Mouse (Mus musculus) spleen, adult 2 months (tissue): ENCODE measurements around the gene Ccdc63. TPM values are rescaled to one million over a fixed set of nuclear protein-coding genes. Genes with fewer than 3 reads are reported as not detected.

ENCODE experiments used
- DNase-seq, 2 experiments: peaks; one replicate each; pipeline versions ENCODE4 v3.0.0 to v3.0.0-alpha.2; 2012 to 2021; ENCODE audit warnings: low spot score in 2 of 2, low read depth in 1 of 2
- H3K27ac ChIP-seq: fragments of 200-500 bp; 2 replicates; pipeline ENCODE4 v1.5.1; 2012; ENCODE audit warnings: low read length, inconsistent platforms; ENCODE audit not compliant: insufficient read depth
- H3K27me3 ChIP-seq: fragments of 200-500 bp; 2 replicates; pipeline ENCODE4 v1.6.1; 2012; ENCODE audit warnings: mild to moderate bottlenecking, moderate library complexity, low read length, inconsistent platforms; ENCODE audit not compliant: control insufficient read depth, insufficient read depth
- H3K36me3 ChIP-seq: fragments of 200-500 bp; 2 replicates; pipeline ENCODE4 v1.6.1; 2012; ENCODE audit warnings: mild to moderate bottlenecking, low read length, inconsistent platforms; ENCODE audit not compliant: control insufficient read depth, insufficient read depth
- H3K4me1 ChIP-seq: fragments of 200-500 bp; 2 replicates; pipeline ENCODE4 v1.6.1; 2011; ENCODE audit warnings: inconsistent platforms; ENCODE audit not compliant: control insufficient read depth, insufficient read depth, insufficient read length
- H3K4me3 ChIP-seq: fragments of 200-500 bp; 2 replicates; pipeline ENCODE4 v1.5.1; 2011; ENCODE audit warnings: mild to moderate bottlenecking, inconsistent platforms; ENCODE audit not compliant: insufficient read depth, insufficient read length; ENCODE audit errors: extremely low read depth
- CTCF ChIP-seq: fragments of 200-500 bp; IDR thresholded peaks from 2 replicates; pipeline ENCODE4 v1.5.1; 2011; ENCODE audit warnings: mild to moderate bottlenecking, inconsistent platforms; ENCODE audit not compliant: insufficient read depth, insufficient read length, insufficient replicate concordance; ENCODE audit errors: extremely low read depth
- POLR2A ChIP-seq: fragments of 200-500 bp; IDR thresholded peaks from 2 replicates; pipeline ENCODE4 v1.6.1; 2011; ENCODE audit warnings: low read depth, low read length, inconsistent platforms
- whole genome bisulfite sequencing: fragments of 180-500 bp; shearing (Covaris S2); methylation state at CpG from one replicate; pipeline ENCODE4 v1.1.7; 2018; 5-methylcytosine and 5-hydroxymethylcytosine counted together
- polyA plus RNA-seq: library from polyadenylated mRNA; depleted of rRNA; stranded (reverse); fragments of >200 nt; gene quantifications from 2 replicates; pipeline ENCODE4 v1.2.3, GENCODE M21; 2012

The Ccdc63 gene
- polyA plus RNA-seq, 1 experiment = 0.16 TPM

GRCm38 (mm10) chr5:122085291-122085690, 55.3 kb downstream of the Ccdc63 start:
- H3K4me3 ChIP-seq = no peak overlapping the region
- no peaks in the 10 kb centered on the region for H3K4me1 ChIP-seq
- DNase-seq = no peak
- no peaks in the 10 kb centered on the region for H3K27me3 ChIP-seq
- no peak for TF ChIP-seq POLR2A
- TF ChIP-seq CTCF = no peak
- H3K27ac ChIP-seq = no peak overlapping the region
- 70% methylated on average over 7 of the region's 7 CpGs for WGBS
- H3K36me3 ChIP-seq = no peaks in the 10 kb centered on the region

GRCm38 (mm10) chr5:122084470-122084869, 56.2 kb downstream of the Ccdc63 start:
- Histone ChIP-seq H3K27me3 (no peaks in the 10 kb centered on the region), H3K4me3 (no peak overlapping the region), H3K4me1 (no peaks in the 10 kb centered on the region), H3K36me3 (no peaks in the 10 kb centered on the region), H3K27ac (no peak overlapping the region)
- TF ChIP-seq CTCF = no peak
- no peak for DNase-seq
- 69% methylated on average over 3 of the region's 3 CpGs for WGBS

- no peaks in the 10 kb centered on the region for H3K36me3 ChIP-seq
- H3K4me1 ChIP-seq = no peaks in the 10 kb centered on the region
- TF ChIP-seq CTCF (no peak), POLR2A (no peak)
- WGBS = 86% methylated on average over 2 of the region's 2 CpGs
- DNase-seq = no peak
- no peaks in the 10 kb centered on the region for H3K27me3 ChIP-seq
- no peak overlapping the region for H3K4me3 ChIP-seq
- no peak overlapping the region for H3K27ac ChIP-seq
Observed at GRCm38 (mm10) chr5:122083282-122083681, 57.3 kb downstream of the Ccdc63 start.

- Histone ChIP-seq H3K4me3 (no peak overlapping the region), H3K36me3 (no peaks in the 10 kb centered on the region), H3K27me3 (no peaks in the 10 kb centered on the region), H3K27ac (no peak overlapping the region), H3K4me1 (no peaks in the 10 kb centered on the region)
- 87% methylated on average over 13 of the region's 13 CpGs for WGBS
- TF ChIP-seq CTCF = no peak
- TF ChIP-seq POLR2A = no peak
- no peak for DNase-seq
Observed at GRCm38 (mm10) chr5:122081471-122081870, 59.2 kb downstream of the Ccdc63 start.

GRCm38 (mm10) chr5:122080930-122081329, 59.7 kb downstream of the Ccdc63 start:
- TF ChIP-seq CTCF (no peak), POLR2A (no peak)
- no peaks in the 10 kb centered on the region for H3K27me3 ChIP-seq
- H3K4me3 ChIP-seq = no peak overlapping the region
- H3K4me1 ChIP-seq = no peaks in the 10 kb centered on the region
- H3K27ac ChIP-seq = no peak overlapping the region
- DNase-seq = no peak
- H3K36me3 ChIP-seq = no peaks in the 10 kb centered on the region
- WGBS = 91% methylated on average over 11 of the region's 11 CpGs

GRCm38 (mm10) chr5:122079796-122080195, 60.8 kb downstream of the Ccdc63 start:
- Histone ChIP-seq H3K27me3 (no peaks in the 10 kb centered on the region), H3K36me3 (no peaks in the 10 kb centered on the region), H3K27ac (no peak overlapping the region), H3K4me3 (no peak overlapping the region), H3K4me1 (no peaks in the 10 kb centered on the region)
- no peak for DNase-seq
- 90% methylated on average over 7 of the region's 7 CpGs for WGBS
- TF ChIP-seq POLR2A (no peak), CTCF (no peak)

GRCm38 (mm10) chr5:122077244-122077643, 63.4 kb downstream of the Ccdc63 start:
- Histone ChIP-seq H3K4me1 (no peaks in the 10 kb centered on the region), H3K27ac (no peak overlapping the region), H3K27me3 (no peaks in the 10 kb centered on the region), H3K4me3 (no peak overlapping the region), H3K36me3 (no peaks in the 10 kb centered on the region)
- WGBS = 81% methylated on average over 4 of the region's 4 CpGs
- DNase-seq = no peak
- TF ChIP-seq CTCF (no peak), POLR2A (no peak)
